Mouse (Mus musculus): Measurements from ENCODE around the gene Pdgfra.

- TF ChIP-seq CTCF (IDR thresholded peaks at IDR 0.05; ENCODE audit: low read depth, low read length) (no peak), POLR2AphosphoS5 (IDR thresholded peaks at IDR 0.05; ENCODE audit: insufficient replicate concordance, low read depth, low read length) (no peak)
Measured at GRCm38 (mm10) chr5:75160530-75161170, 8.6 kb downstream of the Pdgfra start.

All from G1E (cell line).